Mouse (Mus musculus) lung, postnatal 4 days (tissue): ENCODE measurements around the gene Espn.

Experiments
- DNase-seq, 2 experiments: peaks; one replicate each; pipeline ENCODE4 v3.0.0; 2021

Gene Espn

DNA sequence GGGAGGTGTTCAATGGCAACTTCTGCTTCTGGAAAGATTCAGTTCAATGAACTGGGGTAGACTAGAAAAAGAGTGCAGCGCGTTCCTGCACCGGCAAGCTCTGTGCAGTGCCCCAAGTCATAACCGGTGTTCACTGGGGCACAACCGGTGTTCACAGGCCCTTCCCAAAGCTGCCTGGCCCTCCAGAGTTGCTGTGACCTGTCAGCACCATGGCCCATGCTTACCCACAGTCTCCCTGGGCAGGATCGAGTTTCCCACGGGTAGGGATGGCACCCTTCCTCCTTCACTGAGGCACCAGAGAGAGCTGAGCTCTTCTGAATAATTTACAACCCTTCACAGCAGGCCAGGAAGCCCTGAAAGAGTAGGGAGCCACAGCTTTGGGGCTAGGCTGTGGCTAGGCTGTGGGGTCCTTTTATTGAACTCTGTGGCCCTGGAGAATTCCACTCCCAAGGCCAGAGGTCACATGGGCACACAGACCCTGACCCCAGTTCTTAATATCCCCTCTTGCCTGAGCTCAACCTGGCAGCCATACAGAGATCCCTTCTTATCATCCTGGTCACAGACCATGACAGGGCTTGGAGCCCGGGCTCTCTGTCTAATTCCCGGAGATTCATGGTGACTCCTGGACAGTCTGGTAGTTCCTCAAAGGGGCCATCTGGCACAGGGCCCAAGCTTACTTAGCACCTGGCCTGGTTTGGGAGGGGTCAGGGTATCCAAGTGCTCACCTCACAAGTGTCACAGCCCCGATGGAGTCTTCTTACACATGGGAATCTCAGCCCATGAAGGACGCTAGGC is 5.9 kb downstream of the Espn start:
- no peak for DNase-seq

DNA sequence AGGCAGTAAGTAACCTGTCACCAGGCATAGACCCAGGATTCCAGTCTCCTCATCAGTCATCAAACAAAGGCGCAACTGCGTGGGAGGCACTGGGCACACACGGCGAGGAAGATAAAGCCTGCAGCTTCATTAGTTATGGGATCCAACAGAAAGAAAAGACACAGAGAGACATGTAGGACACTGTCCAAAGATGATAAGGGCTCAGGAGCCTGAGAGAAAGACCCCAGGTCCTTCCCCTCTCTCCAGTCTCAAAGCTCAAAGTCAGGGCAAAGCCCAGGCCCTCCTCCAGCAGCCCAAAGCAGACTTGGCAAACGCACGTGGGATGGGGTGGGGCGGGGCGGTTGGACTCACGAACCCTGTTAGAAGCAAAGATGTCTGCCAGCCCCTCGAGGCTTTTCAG is 6.7 kb downstream of the Espn start:
- no peak for DNase-seq

DNA sequence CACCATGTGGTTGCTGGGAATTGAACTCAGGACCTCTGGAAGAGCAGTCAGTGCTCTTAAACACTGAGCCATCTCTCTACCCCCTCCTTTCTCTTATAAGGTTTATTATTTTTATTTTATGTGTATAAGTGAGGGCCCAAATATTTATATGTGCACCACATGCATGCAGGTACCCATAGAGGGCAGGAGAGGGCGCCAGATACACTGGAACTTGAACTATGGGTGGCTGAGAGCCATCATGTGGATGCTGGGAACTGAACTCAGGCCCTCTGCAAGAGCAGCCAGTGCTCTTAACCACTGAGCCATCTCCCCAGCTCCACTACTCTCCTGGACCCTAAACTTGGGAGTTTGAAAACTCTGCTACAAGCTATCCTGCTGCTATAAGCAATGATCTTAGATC is 8.5 kb downstream of the Espn start:
- no peak for DNase-seq

DNA sequence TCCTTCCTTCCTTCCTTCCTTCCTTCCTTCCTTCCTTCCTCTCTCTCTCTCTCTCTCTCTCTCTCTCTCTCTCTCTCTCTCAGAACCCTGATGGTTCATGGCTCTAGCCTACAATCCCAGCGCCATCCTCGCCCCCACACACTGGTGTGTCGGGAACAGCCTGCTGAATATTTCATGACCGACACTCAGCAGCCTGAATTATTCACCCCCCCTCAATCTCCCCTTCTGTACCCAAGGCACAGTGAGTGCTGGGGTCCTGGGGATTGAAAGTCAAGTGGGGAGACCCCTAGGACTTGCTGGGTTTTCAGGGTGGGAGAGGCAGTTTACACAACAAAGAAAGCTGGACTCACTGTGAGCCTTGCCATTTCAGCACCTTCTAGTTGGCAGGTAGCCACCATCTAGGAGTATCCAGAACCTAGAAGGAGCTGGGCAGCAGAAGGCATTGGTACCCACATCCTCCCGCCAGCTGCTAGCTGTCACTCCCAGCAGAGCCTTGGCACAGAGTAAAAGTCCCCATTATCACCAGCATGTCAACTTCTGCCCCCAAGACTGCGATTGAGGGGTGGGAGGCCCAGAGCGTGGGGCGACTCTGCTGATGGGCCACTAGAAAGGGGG is 10.5 kb downstream of the Espn start:
- DNase-seq: no peak

DNA sequence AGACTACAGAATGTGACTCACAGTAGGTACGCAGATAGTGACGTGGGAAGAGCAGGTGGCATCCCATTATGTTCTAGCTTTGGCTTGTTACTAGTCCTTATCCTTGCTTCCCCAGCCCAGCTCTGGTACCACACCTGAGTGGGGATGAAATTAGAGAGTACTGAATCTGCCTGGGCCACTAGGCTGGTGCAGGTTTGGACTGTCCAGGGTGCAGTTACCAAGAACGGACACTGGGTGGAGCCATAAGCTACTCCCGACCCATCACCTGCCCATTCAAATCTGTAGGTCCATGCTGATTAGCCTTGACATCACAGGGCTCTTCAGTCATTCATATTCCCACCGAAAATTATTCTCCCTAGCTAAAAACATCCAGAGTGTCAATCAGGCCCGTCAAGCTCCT is 11.7 kb downstream of the Espn start:
- peak; percentile 53 to 72 for DNase-seq

DNA sequence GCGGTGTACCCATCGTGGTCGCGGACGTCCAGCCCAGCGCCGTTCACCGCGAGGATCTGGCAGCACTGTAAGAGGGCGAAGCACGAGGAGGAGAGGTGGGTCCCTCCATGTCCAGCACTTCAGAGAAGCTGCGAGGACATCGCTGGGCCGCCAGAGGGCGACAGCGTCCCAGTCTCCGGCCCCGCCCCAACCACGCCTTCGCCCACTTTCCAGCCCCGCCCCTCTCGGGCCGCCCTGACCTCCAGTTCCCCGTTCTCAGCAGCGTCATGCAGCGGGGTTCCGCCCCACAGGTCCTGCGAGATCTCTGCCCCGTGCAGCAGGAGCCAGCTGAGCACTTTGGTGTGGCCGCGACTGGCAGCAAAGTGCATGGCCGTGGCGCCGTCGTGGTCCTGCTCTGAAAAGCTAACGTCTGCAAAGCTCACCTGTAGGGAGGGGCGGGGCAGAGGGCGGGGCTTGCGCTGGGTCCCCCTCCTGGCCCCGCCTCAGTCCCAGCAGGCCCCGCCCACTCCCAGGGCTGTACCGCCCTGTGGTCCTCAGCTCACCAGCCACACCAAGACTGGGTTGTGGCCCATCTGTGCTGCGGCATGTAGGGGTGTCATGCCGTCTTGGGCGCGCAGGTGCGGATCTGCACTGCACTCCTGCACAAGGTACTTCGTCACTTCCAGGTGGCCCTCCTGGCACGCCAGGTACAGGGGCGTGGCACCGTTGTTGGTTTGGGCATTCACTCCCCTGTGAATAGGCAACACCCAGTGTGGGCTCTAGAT is 13.5 kb downstream of the Espn start:
- DNase-seq: peak; percentile 93 to 94

DNA sequence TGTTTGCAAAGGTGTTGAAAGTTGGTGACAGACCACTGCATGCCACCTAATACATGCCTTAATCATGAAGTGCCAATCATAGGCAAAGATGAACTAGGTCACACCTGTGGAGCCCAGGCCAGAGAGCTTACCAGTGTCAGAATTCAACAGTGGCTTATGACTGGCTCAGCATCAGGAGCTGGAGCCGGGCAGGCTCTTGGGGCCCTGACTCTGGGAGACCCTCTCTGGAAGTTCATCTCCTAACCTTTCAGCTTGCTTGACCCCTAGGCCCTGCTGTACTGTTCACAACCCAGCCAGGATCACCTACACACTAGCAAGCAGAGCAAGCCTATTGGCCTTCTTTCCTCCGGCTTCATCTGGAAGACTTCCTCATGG is 15.3 kb downstream of the Espn start:
- DNase-seq: no peak

DNA sequence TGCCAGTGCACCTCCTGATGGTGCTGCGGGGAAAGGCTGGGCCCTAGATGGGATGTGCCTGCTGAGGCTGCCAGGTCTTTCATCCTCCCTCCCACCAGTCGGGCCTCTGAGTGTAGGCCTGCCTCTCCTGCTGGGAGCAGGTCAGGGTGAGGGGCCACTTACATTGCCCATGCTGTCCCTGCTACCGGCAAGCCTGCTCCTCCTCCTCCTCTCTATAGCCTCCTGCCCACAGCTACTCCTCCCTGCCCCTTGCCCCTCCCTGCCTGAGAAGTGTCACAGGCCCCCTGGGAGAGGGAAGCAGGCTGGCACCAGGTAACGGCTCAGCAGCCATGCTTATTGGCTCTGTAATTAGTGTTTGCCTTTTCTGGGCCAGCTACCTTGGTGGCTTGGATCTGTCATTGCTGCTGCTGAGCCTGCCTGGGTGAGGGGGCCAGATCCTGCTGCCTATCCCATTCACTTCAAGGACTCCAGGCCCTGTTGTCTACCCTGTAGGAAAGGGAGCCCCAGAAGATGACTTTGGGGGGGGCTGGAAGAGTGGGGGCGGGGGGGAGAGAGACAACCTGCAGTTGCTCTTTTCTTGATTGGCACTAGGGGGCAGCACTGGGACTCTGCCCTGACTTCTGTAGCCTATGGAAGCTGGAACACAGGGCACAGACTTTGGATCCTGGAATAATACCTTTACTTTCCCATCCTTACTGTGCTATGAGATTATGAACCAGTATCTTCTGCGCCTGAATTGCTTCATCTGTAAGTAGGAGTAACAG is 15.9 kb downstream of the Espn start:
- no peak for DNase-seq

DNA sequence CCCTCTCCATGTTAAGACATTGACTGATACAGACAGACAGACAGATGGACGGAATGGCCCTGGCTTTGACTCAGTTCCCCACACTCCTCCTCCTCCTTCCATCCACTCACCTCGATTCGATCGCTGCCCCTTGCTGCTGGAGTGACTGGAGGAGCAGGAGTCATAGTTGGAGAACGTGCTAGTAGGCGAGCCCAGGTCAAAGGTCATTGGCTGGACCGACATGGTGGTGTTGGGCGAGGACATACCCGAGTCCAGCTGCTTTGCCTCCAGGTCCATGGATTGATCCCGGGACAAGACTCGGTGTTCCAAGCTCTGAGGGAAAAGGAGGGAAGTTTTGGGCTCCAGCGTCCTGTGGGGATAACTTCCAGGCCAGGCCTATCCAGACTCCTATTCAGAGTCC is 16.8 kb downstream of the Espn start:
- DNase-seq: no peak

DNA sequence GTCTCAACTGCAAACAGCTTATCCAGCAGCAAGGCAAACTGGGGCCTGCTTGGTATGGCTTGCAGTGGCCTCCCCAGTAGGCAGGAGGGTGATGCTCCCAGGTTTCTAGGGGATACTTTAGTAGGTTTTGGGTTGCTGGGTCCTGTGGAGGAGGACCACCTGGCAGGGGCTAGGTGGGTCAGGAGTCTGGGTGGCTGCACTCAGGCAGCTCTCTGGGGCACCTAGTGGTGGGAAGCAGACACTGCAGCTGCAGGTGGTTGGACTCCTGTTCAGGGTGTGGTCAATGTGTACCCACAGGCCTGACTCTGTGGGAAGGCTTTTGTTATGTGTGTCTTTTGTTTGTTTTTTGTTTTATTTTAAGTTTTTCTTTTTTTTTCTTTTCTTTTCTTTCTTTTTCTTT is 17.7 kb downstream of the Espn start:
- peak; percentile 66 to 74 for DNase-seq

DNA sequence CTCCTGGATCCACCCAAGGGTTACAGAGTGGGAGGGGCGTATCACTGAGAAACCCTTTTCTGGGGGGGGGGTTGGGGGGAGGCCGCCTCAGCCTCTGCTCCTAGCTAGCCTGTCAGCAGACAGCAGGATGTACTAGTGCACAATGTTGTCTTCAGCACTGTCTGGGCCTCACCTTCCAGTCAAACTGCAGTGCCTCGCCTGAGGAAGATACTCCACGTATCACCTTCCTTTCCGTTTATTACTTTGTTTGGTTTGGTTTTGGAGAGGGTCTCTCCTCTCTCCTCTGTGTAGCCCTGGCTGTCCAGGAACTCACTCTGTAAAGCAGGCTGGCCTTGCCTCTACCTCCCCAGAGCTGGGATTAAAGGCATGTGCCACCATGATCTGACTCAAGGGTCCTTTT is 19.0 kb downstream of the Espn start:
- DNase-seq: no peak

DNA sequence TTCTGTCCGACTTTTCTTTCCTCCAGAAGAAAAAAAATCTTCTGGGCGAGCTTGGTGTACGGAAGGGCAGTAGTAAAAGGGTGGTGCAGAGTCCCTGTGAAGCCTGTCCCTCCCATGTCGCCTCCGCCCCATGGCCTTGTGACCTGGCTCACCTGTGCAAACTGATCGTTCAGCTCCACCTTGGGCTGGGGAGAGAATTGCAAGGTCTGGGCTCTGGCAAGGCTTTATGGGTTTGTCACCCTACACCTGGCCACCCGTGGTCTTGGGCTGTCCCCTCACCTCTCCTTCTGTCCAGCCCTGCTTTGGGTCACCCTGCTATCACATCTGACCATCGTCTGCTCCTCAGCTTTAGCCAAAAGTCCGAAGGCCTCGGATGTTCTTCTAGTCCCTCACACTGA is 19.4 kb downstream of the Espn start:
- DNase-seq: no peak

DNA sequence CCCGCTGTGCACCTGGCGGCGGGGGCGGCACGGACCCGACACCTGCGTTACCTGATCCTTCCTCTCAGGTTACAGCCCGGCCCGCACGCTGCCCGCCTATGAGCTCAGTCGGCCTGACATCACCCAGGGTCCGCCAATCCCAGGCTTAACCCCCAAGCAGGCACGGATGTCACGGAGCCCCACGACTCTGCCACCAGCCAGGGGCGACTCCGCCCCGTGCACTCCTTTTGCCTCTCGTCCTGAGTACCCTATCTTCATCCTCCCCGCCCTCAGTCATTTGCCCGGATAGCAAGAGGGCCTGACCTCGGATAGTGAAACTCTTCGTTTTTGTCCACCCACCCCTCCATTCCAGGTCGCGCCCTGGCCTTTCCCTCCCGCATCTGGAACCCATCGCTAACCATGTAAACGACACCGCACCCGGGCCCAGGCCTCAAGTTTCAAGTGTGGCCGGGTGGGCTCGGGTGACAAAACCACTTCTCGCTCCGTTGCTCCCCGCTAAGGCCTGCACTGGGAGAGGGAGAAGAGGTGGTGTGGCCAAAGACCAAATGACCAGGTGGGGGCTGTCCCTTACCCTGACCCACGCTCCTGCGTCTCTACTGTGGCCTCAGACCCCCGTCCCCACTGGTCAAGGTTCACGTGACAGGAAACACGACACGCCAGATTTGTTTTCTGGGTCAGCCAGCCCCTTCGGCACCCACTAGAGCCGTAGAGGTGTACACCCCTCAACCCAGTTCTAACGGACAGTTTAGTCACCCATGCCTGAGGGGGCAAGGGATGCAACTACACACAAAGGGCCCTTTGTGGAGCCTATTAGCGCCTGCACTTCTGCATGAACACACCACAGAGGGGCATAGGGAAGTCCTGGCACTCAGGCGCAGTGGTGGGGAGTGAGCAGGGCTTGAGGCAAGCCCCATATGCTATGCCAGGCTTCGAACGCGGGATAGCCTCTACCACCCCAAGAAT is 20.1 kb downstream of the Espn start:
- peak in 1 of 2 experiments; percentile 43 for DNase-seq

DNA sequence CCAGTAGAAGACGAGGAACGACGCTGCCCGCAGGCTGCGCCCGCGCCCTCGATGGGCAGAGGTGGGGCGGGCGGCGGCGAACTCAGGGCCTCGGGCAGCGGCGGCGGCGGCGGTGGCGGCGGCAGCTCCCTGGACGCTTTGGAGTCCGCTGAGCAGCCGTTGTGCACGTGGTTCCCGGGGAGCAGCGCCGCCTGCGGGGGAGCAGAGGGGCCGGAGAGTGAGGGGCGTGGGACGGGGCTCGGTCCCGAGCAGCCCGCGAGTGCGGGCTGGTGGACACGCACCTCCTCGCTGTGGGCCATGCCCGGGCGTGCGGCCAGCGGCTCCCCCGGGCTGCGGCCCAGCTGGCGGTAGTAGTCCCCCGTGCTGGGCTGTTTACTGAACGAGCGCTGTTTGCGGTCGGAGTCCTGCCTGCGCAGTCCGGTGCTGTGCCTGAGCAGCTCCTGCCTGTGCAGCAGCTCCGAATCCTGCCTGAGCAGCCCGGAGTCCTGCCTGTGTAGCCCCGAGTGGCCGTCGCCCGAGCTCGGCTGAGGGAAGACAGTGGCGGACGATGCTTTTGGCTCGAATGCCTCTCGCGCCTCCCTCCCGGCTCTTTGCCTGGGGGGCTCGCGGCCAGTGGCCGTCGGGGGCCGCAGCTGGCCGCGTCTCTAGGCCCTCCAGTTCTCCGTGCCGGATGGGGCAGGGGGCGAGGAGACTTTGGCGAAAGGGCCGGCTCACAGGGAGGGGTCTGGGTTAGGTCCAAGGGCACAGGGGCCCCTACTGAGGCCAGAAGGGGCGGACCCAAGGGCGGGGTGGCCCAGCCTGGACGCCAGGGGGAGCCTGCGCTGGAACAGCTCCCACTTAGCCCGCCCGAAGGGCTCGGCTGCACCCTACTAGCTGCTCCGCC is 21.2 kb downstream of the Espn start:
- DNase-seq: peak; percentile 74 to 78

DNA sequence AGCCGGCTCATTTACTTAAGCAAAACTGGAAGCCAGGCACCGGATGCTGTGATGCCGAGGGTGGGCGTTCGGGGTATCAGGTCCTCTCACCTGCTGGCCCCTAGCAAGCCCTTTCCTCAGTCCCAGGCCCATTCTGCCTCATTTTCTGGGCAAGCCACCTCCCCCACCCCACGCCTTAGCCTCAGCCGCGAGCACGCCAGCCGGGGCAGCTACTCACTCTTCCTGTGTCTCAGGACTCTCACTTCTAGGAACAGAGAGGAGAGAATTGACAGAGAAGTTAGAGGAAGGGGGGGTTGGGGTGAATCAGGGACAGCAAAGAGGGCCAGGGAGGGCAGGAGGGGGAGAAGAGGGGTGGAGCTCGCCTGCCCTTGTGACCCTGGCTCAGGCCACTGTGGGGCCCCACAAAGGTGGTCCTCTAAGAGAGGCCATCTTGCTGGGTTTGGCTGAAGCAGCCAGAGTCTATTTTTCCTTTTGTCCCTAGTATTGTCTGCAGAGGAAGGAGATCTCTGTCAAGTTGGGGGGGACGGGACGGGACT is 22.7 kb downstream of the Espn start:
- no peak for DNase-seq

DNA sequence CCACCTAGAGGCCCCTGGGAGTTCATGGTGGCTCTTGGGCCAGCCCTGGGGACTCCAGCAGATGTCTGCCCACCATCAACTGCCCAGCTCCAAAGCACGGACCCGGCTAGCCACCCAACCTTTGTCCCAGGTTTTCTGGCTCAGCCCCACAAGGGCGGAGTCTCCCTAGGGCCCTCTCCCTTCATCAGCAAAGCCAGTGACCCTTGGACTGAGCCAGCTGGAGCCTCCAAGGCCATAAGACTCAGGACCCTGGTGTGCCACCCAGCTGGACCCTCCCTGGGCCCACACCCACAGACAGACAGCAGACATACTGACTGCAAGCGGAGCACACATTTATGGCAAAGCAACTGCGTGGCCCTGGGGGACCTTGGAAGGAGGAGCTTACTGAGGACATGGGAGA is 23.4 kb downstream of the Espn start:
- DNase-seq: no peak

DNA sequence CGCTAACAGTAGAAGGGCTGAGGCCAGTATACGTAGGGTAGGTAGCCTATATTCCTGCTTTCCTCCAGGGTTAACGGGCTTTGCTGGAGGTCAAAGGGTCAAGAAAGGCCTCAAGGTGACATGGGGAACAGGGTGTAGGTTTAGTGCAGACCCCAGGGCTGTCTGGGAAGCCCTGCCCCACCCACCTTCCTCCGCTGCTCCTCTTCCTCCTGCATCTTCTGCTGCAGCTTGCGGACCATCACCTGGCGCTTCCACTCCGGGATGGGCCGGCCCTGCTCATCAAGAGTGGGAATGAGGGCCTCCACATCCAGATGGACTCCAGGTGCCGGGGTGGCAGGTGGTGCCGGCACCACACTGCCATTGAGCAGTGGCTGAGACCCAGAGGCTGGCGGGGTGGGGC is 24.3 kb downstream of the Espn start:
- DNase-seq: no peak

DNA sequence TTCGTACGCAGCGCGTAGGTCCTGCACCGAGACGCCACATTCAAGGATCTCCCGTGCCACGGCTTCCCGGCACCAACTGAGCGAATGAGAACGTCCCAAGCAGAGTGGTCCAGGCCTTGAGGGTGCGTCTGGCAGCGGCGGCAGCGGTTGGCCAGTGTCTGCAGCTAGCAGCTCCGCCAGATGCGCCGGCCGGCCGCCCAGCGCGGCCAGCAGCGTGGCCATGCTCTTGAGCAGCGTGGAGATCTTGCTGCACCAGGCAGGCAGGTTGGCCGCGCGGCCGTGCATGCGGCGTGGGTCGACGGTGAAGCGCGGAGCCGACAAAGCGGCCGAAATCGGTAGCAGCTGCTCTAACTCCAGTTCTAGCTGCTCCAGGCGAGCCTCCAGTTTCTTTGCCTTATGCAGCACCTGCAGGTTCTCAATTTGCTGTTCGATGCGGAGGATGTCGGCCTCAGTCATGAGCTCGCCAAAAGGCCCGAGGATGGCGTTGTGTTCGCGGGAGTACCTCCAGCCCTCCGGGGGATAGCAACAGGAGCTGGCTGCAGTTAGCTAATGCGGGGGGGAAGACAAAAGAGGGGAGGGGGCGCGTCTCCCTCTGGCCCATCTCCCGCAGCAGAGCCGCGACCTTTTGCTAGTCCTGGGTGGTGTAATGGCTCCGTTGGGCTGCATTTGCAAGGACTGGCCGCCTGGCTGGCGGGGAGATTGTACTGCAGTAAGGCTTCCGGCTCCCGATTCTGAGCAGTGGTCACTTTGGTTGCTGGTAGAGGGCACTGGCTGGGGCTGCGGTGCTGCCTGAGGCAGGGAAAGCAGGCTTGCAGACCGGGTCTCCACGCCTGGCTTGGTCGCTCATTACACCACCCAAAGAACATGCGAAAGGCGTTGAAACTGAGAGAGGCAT is 25.9 kb downstream of the Espn start:
- DNase-seq: no peak

DNA sequence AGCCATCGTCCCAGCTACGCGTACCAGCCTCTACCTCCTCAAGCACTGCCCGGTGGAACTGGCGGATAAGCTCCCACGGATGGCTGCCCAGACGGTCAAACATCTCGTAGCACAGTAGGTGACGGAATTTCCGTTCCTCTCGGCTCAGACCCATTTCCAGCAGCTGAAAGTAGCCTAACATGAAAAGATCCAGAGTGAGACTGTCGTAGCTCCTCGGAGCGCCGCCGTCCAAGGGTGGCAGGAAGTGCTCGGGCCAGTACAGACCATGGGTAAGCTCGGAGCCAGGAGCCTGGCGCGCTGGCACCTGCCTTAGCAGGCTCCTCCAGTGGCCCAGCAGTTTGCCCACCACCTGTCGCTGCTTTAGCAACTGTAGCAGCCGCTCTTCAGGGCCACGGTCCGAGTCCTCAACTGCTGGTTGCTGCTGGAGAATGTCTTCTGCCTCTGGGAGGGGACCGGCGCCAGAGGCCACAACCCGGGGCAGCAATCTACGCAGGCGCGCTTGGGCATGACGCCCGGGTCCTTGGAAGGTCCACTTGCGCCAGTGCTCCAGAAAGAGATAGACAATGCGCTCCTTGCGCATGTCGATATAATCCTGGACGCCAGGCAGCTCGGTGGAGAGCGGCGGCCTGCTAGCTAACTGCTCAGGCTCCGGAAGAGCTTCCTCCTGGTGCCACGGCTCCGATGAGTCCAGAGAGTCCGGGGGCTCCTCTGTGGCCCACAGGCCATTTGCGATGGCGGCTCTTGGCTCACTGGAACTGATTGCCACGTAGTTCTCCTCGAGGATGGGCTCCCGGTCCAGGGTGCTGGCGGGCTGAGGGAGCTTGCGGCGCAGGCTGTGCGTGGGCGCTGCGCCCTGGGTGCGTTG is 26.8 kb downstream of the Espn start:
- peak; percentile 48 to 69 for DNase-seq
